Mouse (Mus musculus) C2C12 (cell line): ENCODE measurements around the gene Gng13. TPM values are rescaled to one million over a fixed set of nuclear protein-coding genes. Genes with fewer than 3 reads are reported as not detected.

Experiments
- H3K27me3 ChIP-seq: one replicate; pipeline ENCODE4 v1.6.1; 2011; ENCODE audit not compliant: control insufficient read depth, insufficient read depth, insufficient read length
- H3K36me3 ChIP-seq: one replicate; pipeline ENCODE4 v1.6.1; 2011; ENCODE audit not compliant: control insufficient read depth, insufficient read depth
- H3K4me3 ChIP-seq: one replicate; pipeline ENCODE4 v1.5.1; 2011; ENCODE audit warnings: mild to moderate bottlenecking, control low read depth; ENCODE audit not compliant: poor library complexity, insufficient read depth, severe bottlenecking
- H3K79me2 ChIP-seq: one replicate; pipeline ENCODE4 v1.6.1; 2011; ENCODE audit not compliant: control insufficient read depth, insufficient read depth
- H3K79me3 ChIP-seq: one replicate; pipeline ENCODE4 v1.6.1; 2011; ENCODE audit warnings: low read depth, control low read depth
- H3ac ChIP-seq: one replicate; pipeline ENCODE3; 2011; ENCODE audit warnings: low read depth; ENCODE audit not compliant: control insufficient read depth, insufficient read length
- CEBPB ChIP-seq: IDR thresholded peaks from one replicate; pipeline ENCODE4 v1.6.1; 2011; ENCODE audit warnings: low read depth, mild to moderate bottlenecking, control low read depth, moderate library complexity
- CTCF ChIP-seq: IDR thresholded peaks from one replicate; pipeline ENCODE4 v1.5.1; 2011; ENCODE audit not compliant: control insufficient read depth, insufficient read depth, insufficient read length
- FOSL1 ChIP-seq: IDR thresholded peaks from one replicate; pipeline ENCODE4 v1.8.0; 2011; ENCODE audit warnings: mild to moderate bottlenecking, low read length; ENCODE audit not compliant: poor library complexity, insufficient read depth, severe bottlenecking
- MAX ChIP-seq: IDR thresholded peaks from one replicate; pipeline ENCODE4 v1.6.1; 2011; ENCODE audit warnings: mild to moderate bottlenecking, control low read depth
- MYOD1 ChIP-seq: IDR thresholded peaks from one replicate; pipeline ENCODE4 v1.6.1; 2011; ENCODE audit warnings: low read depth; ENCODE audit not compliant: control insufficient read depth, insufficient read length
- MYOG ChIP-seq: IDR thresholded peaks from one replicate; pipeline ENCODE4 v1.6.1; 2011; ENCODE audit not compliant: control insufficient read depth, insufficient read length; ENCODE audit errors: extremely low read depth
- USF1 ChIP-seq: IDR thresholded peaks from one replicate; pipeline ENCODE4 v1.6.1; 2011; ENCODE audit warnings: low read depth, mild to moderate bottlenecking, control low read depth, moderate library complexity
- polyA plus RNA-seq: library from polyadenylated mRNA; unstranded; fragments of >200 nt; fragmentation: generic; extraction: Trizol; gene quantifications from one replicate; pipeline ENCODE4 v1.2.1, GENCODE M21; 2012; ENCODE audit warnings: missing spikeins

Gene Gng13
- polyA plus RNA-seq, 1 experiment: not detected

- H3K27me3 ChIP-seq: no peaks in the 10 kb centered on the region
- H3K79me2 ChIP-seq: no peaks in the 10 kb centered on the region
- no peak overlapping the region for H3ac ChIP-seq
- no peaks in the 10 kb centered on the region for H3K36me3 ChIP-seq
- no peaks in the 10 kb centered on the region for H3K79me3 ChIP-seq
- TF ChIP-seq CTCF: no peak
- TF ChIP-seq FOSL1: no peak
- no peak for TF ChIP-seq USF1
- TF ChIP-seq MYOD1: no peak
- no peak for TF ChIP-seq MYOG
- TF ChIP-seq MAX: no peak
- no peak for TF ChIP-seq CEBPB
- H3K4me3 ChIP-seq: no peak overlapping the region
Observed at GRCm38 (mm10) chr17:25709994-25710393, 7.0 kb upstream of the Gng13 start.

- no peaks in the 10 kb centered on the region for H3K79me3 ChIP-seq
- no peaks in the 10 kb centered on the region for H3K36me3 ChIP-seq
- no peak overlapping the region for H3K4me3 ChIP-seq
- no peak overlapping the region for H3ac ChIP-seq
- TF ChIP-seq MYOG: no peak
- no peak for TF ChIP-seq CEBPB
- peak; percentile 88 for TF ChIP-seq MYOD1
- TF ChIP-seq FOSL1: no peak
- TF ChIP-seq CTCF: no peak
- peaks cover 4% of the 10 kb centered on the region for H3K27me3 ChIP-seq
- no peaks in the 10 kb centered on the region for H3K79me2 ChIP-seq
Observed at GRCm38 (mm10) chr17:25711136-25711535, 5.8 kb upstream of the Gng13 start.

- Histone ChIP-seq H3ac (no peak overlapping the region), H3K27me3 (peaks cover 9% of the 10 kb centered on the region), H3K79me2 (no peaks in the 10 kb centered on the region), H3K36me3 (no peaks in the 10 kb centered on the region), H3K4me3 (no peak overlapping the region), H3K79me3 (no peaks in the 10 kb centered on the region)
- TF ChIP-seq USF1: no peak
- TF ChIP-seq CTCF: no peak
- no peak for TF ChIP-seq MYOG
- no peak for TF ChIP-seq MYOD1
- TF ChIP-seq MAX: no peak
- TF ChIP-seq FOSL1: no peak
- TF ChIP-seq CEBPB: no peak
Observed at GRCm38 (mm10) chr17:25715627-25716026, 1.3 kb upstream of the Gng13 start.

- Histone ChIP-seq H3ac (no peak overlapping the region), H3K4me3 (no peak overlapping the region), H3K79me3 (no peaks in the 10 kb centered on the region), H3K27me3 (peaks cover 9% of the 10 kb centered on the region), H3K79me2 (no peaks in the 10 kb centered on the region), H3K36me3 (no peaks in the 10 kb centered on the region)
- TF ChIP-seq CTCF (no peak), MYOG (no peak), FOSL1 (no peak), MYOD1 (no peak)
Observed at GRCm38 (mm10) chr17:25716130-25716529, 841 bp upstream of the Gng13 start.

GRCm38 (mm10) chr17:25717691-25718090, 720 bp downstream of the Gng13 start:
- no peaks in the 10 kb centered on the region for H3K79me3 ChIP-seq
- peaks cover 9% of the 10 kb centered on the region for H3K27me3 ChIP-seq
- no peaks in the 10 kb centered on the region for H3K79me2 ChIP-seq
- TF ChIP-seq MAX (no peak), MYOG (no peak), USF1 (no peak), MYOD1 (no peak), CEBPB (no peak), FOSL1 (no peak), CTCF (no peak)
- no peaks in the 10 kb centered on the region for H3K36me3 ChIP-seq
- H3ac ChIP-seq: no peak overlapping the region
- no peak overlapping the region for H3K4me3 ChIP-seq

GRCm38 (mm10) chr17:25721476-25721875, 4.5 kb downstream of the Gng13 start:
- H3K79me2 ChIP-seq: peaks cover 7% of the 10 kb centered on the region
- no peak overlapping the region for H3ac ChIP-seq
- H3K79me3 ChIP-seq: peaks cover 3% of the 10 kb centered on the region
- H3K27me3 ChIP-seq: peaks cover 4% of the 10 kb centered on the region
- H3K4me3 ChIP-seq: no peak overlapping the region
- TF ChIP-seq MAX (no peak), FOSL1 (no peak), CTCF (no peak), MYOD1 (no peak), MYOG (no peak), CEBPB (no peak), USF1 (no peak)
- peaks cover 3% of the 10 kb centered on the region for H3K36me3 ChIP-seq
